Mouse (Mus musculus) neural tube, embryonic 12.5 days (tissue): ENCODE data around the gene Ing2. TPM values are rescaled to one million over a fixed set of nuclear protein-coding genes. Genes with fewer than 3 reads are reported as not detected.

Experiments
- ATAC-seq: fragments of 200-750 bp; cut with Nextera tagmentation; 2 replicates; pipeline ENCODE4 v1.8.0; 2017; ENCODE audit warnings: low read depth, mild to moderate bottlenecking, moderate TSS enrichment, moderate library complexity; ENCODE audit not compliant: low FRiP score
- H3K27ac ChIP-seq: fragments of 300-500 bp; sonication (generic); 2 replicates; pipeline ENCODE4 v1.5.1; 2016
- H3K27me3 ChIP-seq: fragments of 300-500 bp; sonication (generic); replicated peaks from 2 replicates; pipeline ENCODE4 v1.6.1; 2016; ENCODE audit warnings: mild to moderate bottlenecking
- H3K36me3 ChIP-seq: fragments of 300-500 bp; sonication (generic); 2 replicates; pipeline ENCODE4 v1.6.1; 2016; ENCODE audit warnings: mild to moderate bottlenecking
- H3K4me1 ChIP-seq: fragments of 300-500 bp; sonication (generic); 2 replicates; pipeline ENCODE4 v1.6.1; 2016
- H3K4me2 ChIP-seq: fragments of 300-500 bp; sonication (generic); replicated peaks from 2 replicates; pipeline ENCODE4 v1.6.1; 2016; ENCODE audit warnings: mild to moderate bottlenecking
- H3K4me3 ChIP-seq: fragments of 300-500 bp; sonication (generic); 2 replicates; pipeline ENCODE4 v1.5.1; 2016
- H3K9ac ChIP-seq: fragments of 300-500 bp; sonication (generic); 2 replicates; pipeline ENCODE4 v1.6.1; 2016; ENCODE audit warnings: mild to moderate bottlenecking
- H3K9me3 ChIP-seq: fragments of 300-500 bp; sonication (generic); 2 replicates; pipeline ENCODE4 v1.6.1; 2016; ENCODE audit warnings: mild to moderate bottlenecking
- WGBS: fragments of 180-500 bp; shearing (Covaris S2); methylation state at CpG from one replicate; pipeline ENCODE4 v1.1.7; 2016; 5-methylcytosine and 5-hydroxymethylcytosine counted together
- polyA plus RNA-seq: library from polyadenylated mRNA; unstranded; fragments of >200 nt; fragmentation: Nextera tagmentation; extraction: Ambion mirVana; gene quantifications from 2 replicates; pipeline ENCODE4 v1.2.1, GENCODE M21; 2016

Gene Ing2
- polyA plus RNA-seq, 1 experiment from 2014 or later: 15.5 TPM

GRCm38 (mm10) chr8:47691831-47692230, 16.5 kb upstream of the Ing2 start:
- WGBS: 79% methylated on average over 9 of the region's 10 CpGs
- no peaks in the 10 kb centered on the region for H3K4me1 ChIP-seq
- no peaks in the 10 kb centered on the region for H3K36me3 ChIP-seq
- no peak overlapping the region for H3K4me3 ChIP-seq
- H3K9ac ChIP-seq: no peak overlapping the region
- no peak overlapping the region for H3K4me2 ChIP-seq
- no peaks in the 10 kb centered on the region for H3K27me3 ChIP-seq
- H3K9me3 ChIP-seq: no peaks in the 10 kb centered on the region; the same call in 1 of the 2 replicates
- H3K27ac ChIP-seq: no peak overlapping the region
- ATAC-seq: no peak

DNA sequence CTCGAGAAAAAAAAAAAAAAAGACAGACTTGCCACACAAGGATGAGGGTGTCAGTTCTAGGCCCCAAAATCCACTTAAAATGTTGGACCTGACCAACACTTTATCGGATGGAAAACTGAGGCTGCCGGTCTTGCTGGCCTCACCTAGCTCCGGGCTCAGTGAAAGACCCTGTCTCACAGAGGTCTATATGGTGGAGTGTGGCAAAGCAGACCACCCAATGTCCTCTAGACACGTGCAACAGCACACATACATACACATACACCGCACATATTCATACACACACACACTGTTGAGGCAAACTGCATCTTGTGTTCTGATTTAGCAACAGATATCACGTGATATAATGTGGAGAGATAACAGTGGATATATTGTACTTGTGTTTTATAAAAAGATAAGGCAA, 15.9 kb upstream of the Ing2 start:
- no peak overlapping the region for H3K4me3 ChIP-seq
- H3K36me3 ChIP-seq: no peaks in the 10 kb centered on the region
- no peak overlapping the region for H3K9ac ChIP-seq
- ATAC-seq: 0 out of 2 replicates have a peak, but pooled peaks have one; percentile 25
- no peaks in the 10 kb centered on the region; the same call in 1 of the 2 replicates for H3K9me3 ChIP-seq
- H3K27me3 ChIP-seq: no peaks in the 10 kb centered on the region
- H3K27ac ChIP-seq: no peak overlapping the region
- WGBS: 50% methylated on average over 7 of the region's 7 CpGs
- no peaks in the 10 kb centered on the region for H3K4me1 ChIP-seq
- H3K4me2 ChIP-seq: peak overlapping the region; percentile 58

GRCm38 (mm10) chr8:47690674-47691078, 15.3 kb upstream of the Ing2 start:
- Histone ChIP-seq H3K27me3 (no peaks in the 10 kb centered on the region), H3K4me3 (peak overlapping the region; percentile 18), H3K9me3 (no peaks in the 10 kb centered on the region; the same call in 1 of the 2 replicates), H3K36me3 (no peaks in the 10 kb centered on the region), H3K4me2 (peak overlapping the region; percentile 58), H3K9ac (peak overlapping the region; percentile 33; the same call in 1 of the 2 replicates), H3K4me1 (no peaks in the 10 kb centered on the region), H3K27ac (no peak overlapping the region)
- no peak for ATAC-seq
- 2% methylated on average over 16 of the region's 16 CpGs for WGBS

DNA sequence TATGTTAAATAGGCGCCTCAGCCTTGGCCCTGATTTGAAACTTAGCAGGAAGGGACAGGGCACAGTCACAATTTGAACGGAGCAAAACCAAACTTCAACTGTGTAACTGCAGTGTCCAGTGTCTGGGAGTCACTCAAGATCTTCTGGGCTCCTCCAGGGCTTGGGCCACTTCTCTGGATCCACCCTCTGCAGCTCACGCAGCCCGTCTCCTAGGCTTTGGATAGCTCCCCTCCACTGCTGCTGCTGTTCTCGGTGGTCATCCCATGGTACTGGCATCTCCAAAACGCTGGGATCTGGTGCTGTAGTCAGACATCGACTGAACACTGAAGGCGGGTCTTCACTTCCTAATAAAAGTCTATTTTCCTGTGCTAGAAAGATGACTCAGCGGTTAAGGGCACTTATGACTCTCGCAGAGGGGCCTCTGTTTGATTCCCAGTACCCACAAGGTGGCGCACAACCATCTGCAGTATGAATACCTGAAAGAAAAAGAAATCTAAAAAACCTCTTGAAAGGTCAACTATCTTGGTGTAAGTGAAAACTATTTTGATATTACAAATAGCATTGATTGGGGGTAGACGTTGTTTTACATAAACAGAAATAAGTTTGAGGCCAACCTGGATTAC, 14.5 kb upstream of the Ing2 start:
- no peak overlapping the region for H3K4me3 ChIP-seq
- H3K4me1 ChIP-seq: no peaks in the 10 kb centered on the region
- no peak overlapping the region for H3K9ac ChIP-seq
- H3K36me3 ChIP-seq: no peaks in the 10 kb centered on the region
- H3K27me3 ChIP-seq: no peaks in the 10 kb centered on the region
- no peak overlapping the region for H3K27ac ChIP-seq
- ATAC-seq: no peak
- no peaks in the 10 kb centered on the region; the same call in 1 of the 2 replicates for H3K9me3 ChIP-seq
- 60% methylated on average over 12 of the region's 12 CpGs for WGBS
- no peak overlapping the region for H3K4me2 ChIP-seq

DNA sequence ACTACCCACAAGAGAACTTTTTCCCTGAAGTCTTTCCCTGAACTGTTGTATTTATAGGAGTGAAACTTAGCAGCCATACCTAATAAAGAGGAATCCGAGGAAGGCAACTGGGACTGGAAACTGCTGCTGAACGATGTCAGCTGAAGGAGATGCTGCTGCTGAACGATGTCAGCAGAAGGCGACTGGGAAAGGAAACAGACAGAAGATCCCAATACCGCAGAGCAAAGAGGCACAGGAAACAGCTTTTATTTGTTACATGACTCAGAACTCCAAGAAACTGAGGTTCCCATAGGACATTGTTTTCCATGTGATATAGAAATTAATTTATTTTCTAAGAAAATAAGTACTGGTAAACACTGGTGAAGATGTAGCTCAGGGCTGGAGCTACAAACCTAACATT, 9.1 kb upstream of the Ing2 start:
- Histone ChIP-seq H3K36me3 (no peaks in the 10 kb centered on the region), H3K27me3 (no peaks in the 10 kb centered on the region), H3K27ac (no peak overlapping the region), H3K9me3 (no peaks in the 10 kb centered on the region), H3K4me3 (no peak overlapping the region), H3K4me1 (no peaks in the 10 kb centered on the region), H3K9ac (no peak overlapping the region), H3K4me2 (no peak overlapping the region)
- no peak for ATAC-seq
- WGBS: 84% methylated on average over 5 of the region's 5 CpGs

GRCm38 (mm10) chr8:47683994-47684393, 8.6 kb upstream of the Ing2 start:
- no peak overlapping the region for H3K9ac ChIP-seq
- H3K4me2 ChIP-seq: no peak overlapping the region
- no peak for ATAC-seq
- no peaks in the 10 kb centered on the region for H3K27me3 ChIP-seq
- H3K27ac ChIP-seq: no peak overlapping the region
- H3K9me3 ChIP-seq: no peaks in the 10 kb centered on the region
- no peaks in the 10 kb centered on the region for H3K4me1 ChIP-seq
- no peak overlapping the region for H3K4me3 ChIP-seq
- no peaks in the 10 kb centered on the region for H3K36me3 ChIP-seq
- WGBS: 91% methylated on average over 9 of the region's 9 CpGs

- no peak overlapping the region for H3K4me3 ChIP-seq
- no peak for ATAC-seq
- no peaks in the 10 kb centered on the region for H3K27me3 ChIP-seq
- H3K9me3 ChIP-seq: no peaks in the 10 kb centered on the region
- 92% methylated on average over 4 of the region's 4 CpGs for WGBS
- no peak overlapping the region for H3K27ac ChIP-seq
- H3K4me1 ChIP-seq: peaks cover 5% of the 10 kb centered on the region; the same call in 1 of the 2 replicates
- H3K4me2 ChIP-seq: no peak overlapping the region
- H3K36me3 ChIP-seq: no peaks in the 10 kb centered on the region
- H3K9ac ChIP-seq: no peak overlapping the region
Observed at GRCm38 (mm10) chr8:47680306-47680705, 5.0 kb upstream of the Ing2 start.

GRCm38 (mm10) chr8:47679603-47680002, 4.2 kb upstream of the Ing2 start:
- Histone ChIP-seq H3K27me3 (no peaks in the 10 kb centered on the region), H3K4me2 (no peak overlapping the region), H3K4me1 (peaks cover 5% of the 10 kb centered on the region; the same call in 1 of the 2 replicates), H3K36me3 (no peaks in the 10 kb centered on the region), H3K4me3 (no peak overlapping the region), H3K9me3 (no peaks in the 10 kb centered on the region), H3K27ac (no peak overlapping the region), H3K9ac (no peak overlapping the region)
- 71% methylated on average over 1 of the region's 1 CpGs for WGBS
- ATAC-seq: no peak

GRCm38 (mm10) chr8:47676631-47677030, 1.3 kb upstream of the Ing2 start:
- no peak overlapping the region for H3K4me3 ChIP-seq
- 41% methylated on average over 2 of the region's 2 CpGs for WGBS
- H3K4me2 ChIP-seq: peak overlapping the region; percentile 76
- H3K4me1 ChIP-seq: peaks cover 5% of the 10 kb centered on the region; the same call in 1 of the 2 replicates
- no peaks in the 10 kb centered on the region for H3K36me3 ChIP-seq
- H3K27me3 ChIP-seq: no peaks in the 10 kb centered on the region
- no peak for ATAC-seq
- H3K9me3 ChIP-seq: no peaks in the 10 kb centered on the region
- H3K27ac ChIP-seq: no peak overlapping the region
- H3K9ac ChIP-seq: no peak overlapping the region

DNA sequence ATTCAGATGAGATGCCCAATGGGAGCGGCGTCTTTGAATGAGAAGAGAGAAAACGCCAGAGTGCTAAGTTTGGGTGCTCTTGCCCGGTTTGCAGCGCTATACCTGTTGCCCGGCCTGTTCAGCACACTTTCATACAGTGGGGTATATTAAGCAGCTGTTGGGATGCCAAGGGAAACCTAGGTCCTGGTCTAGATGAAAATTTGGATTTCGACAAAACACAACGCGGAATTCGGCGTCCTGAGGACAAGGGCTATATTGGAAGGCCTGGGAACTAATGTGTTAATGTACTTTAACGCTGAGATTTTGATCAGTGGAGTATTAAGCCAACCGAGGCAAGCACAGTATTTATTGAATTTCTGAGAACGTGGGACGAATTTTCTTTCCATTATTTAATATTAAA, 868 bp upstream of the Ing2 start:
- 2% methylated on average over 15 of the region's 15 CpGs for whole genome bisulfite sequencing
- Histone ChIP-seq H3K4me1 (peaks cover 5% of the 10 kb centered on the region; the same call in 1 of the 2 replicates), H3K27ac (no peak overlapping the region), H3K4me2 (peak overlapping the region; percentile 76), H3K4me3 (peak overlapping the region; percentile 88), H3K9ac (peak overlapping the region; percentile 35; the same call in 1 of the 2 replicates), H3K9me3 (no peaks in the 10 kb centered on the region), H3K36me3 (no peaks in the 10 kb centered on the region), H3K27me3 (no peaks in the 10 kb centered on the region)
- ATAC-seq: no peak

- ATAC-seq: no peak; the same call in none of the 2 replicates
- peak overlapping the region; percentile 87 for H3K27ac ChIP-seq
- no peaks in the 10 kb centered on the region for H3K36me3 ChIP-seq
- no peaks in the 10 kb centered on the region for H3K9me3 ChIP-seq
- H3K27me3 ChIP-seq: no peaks in the 10 kb centered on the region
- under 1% methylated on average over 20 of the region's 20 CpGs for WGBS
- H3K4me3 ChIP-seq: peak overlapping the region; percentile 88
- peak overlapping the region; percentile 85 for H3K9ac ChIP-seq
- H3K4me1 ChIP-seq: peaks cover 5% of the 10 kb centered on the region; the same call in 1 of the 2 replicates
- peak overlapping the region; percentile 76 for H3K4me2 ChIP-seq
Observed at GRCm38 (mm10) chr8:47675786-47676185, 430 bp upstream of the Ing2 start.

GRCm38 (mm10) chr8:47674140-47674776, 1.1 kb downstream of the Ing2 start:
- peak overlapping the region; percentile 85 for H3K9ac ChIP-seq
- H3K9me3 ChIP-seq: no peaks in the 10 kb centered on the region
- peak; percentile 59 for ATAC-seq
- H3K4me1 ChIP-seq: peaks cover 5% of the 10 kb centered on the region; the same call in 1 of the 2 replicates
- no peaks in the 10 kb centered on the region for H3K36me3 ChIP-seq
- peak overlapping the region; percentile 76 for H3K4me2 ChIP-seq
- H3K4me3 ChIP-seq: peak overlapping the region; percentile 88
- under 1% methylated on average over 59 of the region's 59 CpGs for WGBS
- no peaks in the 10 kb centered on the region for H3K27me3 ChIP-seq
- peak overlapping the region; percentile 85 for H3K27ac ChIP-seq
